Mouse (Mus musculus) urinary bladder, postnatal 36 days (tissue): ENCODE measurements around the gene Tom1.

Experiments
- DNase-seq, 2 experiments: peaks; one replicate each; pipeline ENCODE4 v3.0.0; 2022; ENCODE audit warnings: low spot score in 2 of 2, mixed read lengths in 1 of 2

The Tom1 gene

GRCm38 (mm10) chr8:75088989-75089881, 55.7 kb downstream of the Tom1 start:
- DNase-seq = peak; percentile 74 to 77

GRCm38 (mm10) chr8:75090781-75091365, 57.4 kb downstream of the Tom1 start:
- no peak for DNase-seq

- DNase-seq = peak; percentile 93 to 97
These were observed 60.1 kb downstream of the Tom1 start, which contains the start of gene Hmox1 for GRCm38 (mm10) chr8:75093399-75094156. TSS of gene Hmox1 (plus strand) at chr8:75093621.

GRCm38 (mm10) chr8:75102956-75103355, 69.5 kb downstream of the Tom1 start:
- DNase-seq = no peak

GRCm38 (mm10) chr8:75103376-75103878, 69.9 kb downstream of the Tom1 start:
- no peak for DNase-seq

- DNase-seq = peak; percentile 67 to 84
These were observed 75.2 kb downstream of the Tom1 start for GRCm38 (mm10) chr8:75108527-75109235.

GRCm38 (mm10) chr8:75109236-75109967, 75.9 kb downstream of the Tom1 start, which contains the start of gene Mcm5:
TSS of gene Mcm5 (plus strand) at chr8:75109569.
- DNase-seq = peak; percentile 98 to 99

- DNase-seq = no peak
These were observed 76.6 kb downstream of the Tom1 start for GRCm38 (mm10) chr8:75110093-75110492.

GRCm38 (mm10) chr8:75118505-75118904, 85.0 kb downstream of the Tom1 start:
- no peak for DNase-seq

GRCm38 (mm10) chr8:75119287-75119686, 85.8 kb downstream of the Tom1 start:
- no peak for DNase-seq
